Mouse (Mus musculus) limb, embryonic 15.5 days (tissue): ENCODE data around the gene Spint4. TPM values are rescaled to one million over a fixed set of nuclear protein-coding genes. Genes with fewer than 3 reads are reported as not detected.
A peak's percentile ranks its signal among the peaks of the same experiment; 100 is the strongest.

Experiments
- ATAC-seq: fragments of 200-750 bp; cut with Nextera tagmentation; 2 replicates; pipeline ENCODE4 v1.8.0; 2017; ENCODE audit warnings: low read depth, moderate TSS enrichment; ENCODE audit not compliant: insufficient number of reproducible peaks, low FRiP score, low TSS enrichment
- H3K27ac ChIP-seq: fragments of 300-500 bp; sonication (generic); 2 replicates; pipeline ENCODE4 v1.5.1; 2015; ENCODE audit warnings: moderate library complexity, mild to moderate bottlenecking, inconsistent platforms
- H3K27me3 ChIP-seq: fragments of 300-500 bp; sonication (generic); 2 replicates; pipeline ENCODE4 v1.6.1; 2015; ENCODE audit warnings: inconsistent platforms
- H3K36me3 ChIP-seq: fragments of 300-500 bp; sonication (generic); 2 replicates; pipeline ENCODE4 v1.6.1; 2015; ENCODE audit warnings: inconsistent platforms
- H3K4me1 ChIP-seq: fragments of 300-500 bp; sonication (generic); 2 replicates; pipeline ENCODE4 v1.6.1; 2015; ENCODE audit warnings: inconsistent platforms
- H3K4me2 ChIP-seq: fragments of 300-500 bp; sonication (generic); 2 replicates; pipeline ENCODE4 v1.6.1; 2015; ENCODE audit warnings: mild to moderate bottlenecking, inconsistent platforms
- H3K4me3 ChIP-seq: fragments of 300-500 bp; sonication (generic); 2 replicates; pipeline ENCODE4 v1.5.1; 2015; ENCODE audit warnings: mild to moderate bottlenecking, inconsistent platforms
- H3K9ac ChIP-seq: fragments of 300-500 bp; sonication (generic); 2 replicates; pipeline ENCODE4 v1.6.1; 2015; ENCODE audit warnings: inconsistent platforms
- H3K9me3 ChIP-seq: fragments of 300-500 bp; sonication (generic); 2 replicates; pipeline ENCODE4 v1.6.1; 2016; ENCODE audit warnings: inconsistent platforms
- WGBS: fragments of 180-500 bp; shearing (Covaris S2); methylation state at CpG from one replicate; pipeline ENCODE4 v1.1.7; 2015; 5-methylcytosine and 5-hydroxymethylcytosine counted together
- polyA plus RNA-seq: library from polyadenylated mRNA; unstranded; fragments of >200 nt; fragmentation: Nextera tagmentation; extraction: Ambion mirVana; gene quantifications from 2 replicates; pipeline ENCODE4 v1.2.1, GENCODE M21; 2015

Spint4 gene
- polyA plus RNA-seq, result not detected in 2 replicates

DNA sequence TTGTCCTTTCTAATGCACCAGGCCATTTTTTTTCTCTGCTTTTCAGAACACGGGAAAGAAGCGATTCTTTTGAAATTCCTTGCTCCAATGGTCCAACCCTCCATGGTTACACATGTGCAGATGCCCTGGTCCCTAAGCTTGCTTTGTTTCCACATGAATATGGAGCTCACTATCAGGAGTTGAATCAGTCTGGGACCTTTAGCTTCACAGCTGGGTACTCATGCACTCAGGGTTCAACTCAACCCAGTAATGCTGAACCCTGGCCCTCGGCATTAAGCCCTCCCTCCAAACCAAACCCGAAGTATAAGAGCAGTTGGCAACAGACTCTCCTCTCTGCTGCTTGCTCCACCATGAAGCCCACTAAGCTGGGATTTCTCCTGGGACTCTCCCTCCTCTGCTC, at the start of gene Spint4:
TSS of gene Spint4 (plus strand) at position 301 of the 400 bp plus-strand sequence.
- Histone ChIP-seq H3K27me3 (no peaks in the 10 kb centered on the region), H3K9me3 (no peaks in the 10 kb centered on the region), H3K4me2 (no peak within 1 kb of the TSS), H3K4me3 (no peak within 1 kb of the TSS), H3K36me3 (no peaks in the 10 kb centered on the region), H3K4me1 (no peaks in the 10 kb centered on the region), H3K9ac (no peak within 1 kb of the TSS), H3K27ac (no peak within 1 kb of the TSS)
- 78% methylated on average over 4 of the region's 4 CpGs for WGBS
- ATAC-seq, result no peak

DNA sequence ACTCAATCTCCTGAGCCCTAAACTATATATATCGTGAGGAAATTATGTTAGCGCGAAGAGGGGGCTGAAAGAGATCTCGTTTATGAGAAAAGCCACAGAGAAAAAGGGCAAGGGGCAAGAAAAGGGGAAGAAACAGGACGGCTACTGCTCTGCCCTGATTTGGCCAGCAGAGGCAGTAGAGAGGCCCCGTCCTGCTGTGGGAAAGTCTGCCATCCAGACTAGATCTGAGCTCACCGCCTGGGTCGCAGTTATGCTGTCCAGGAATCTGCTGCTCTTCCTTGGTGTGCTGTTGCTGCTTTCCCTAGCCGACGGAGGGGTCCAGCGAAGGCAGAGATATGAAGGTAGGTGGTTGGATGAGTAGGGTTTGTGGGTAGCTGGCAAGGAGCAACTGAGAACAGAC, 42.4 kb upstream of the Spint4 start, which contains the start of gene Wfdc10:
TSS of gene Wfdc10 (plus strand) at position 189 of the 400 bp plus-strand sequence.
- Histone ChIP-seq H3K27me3 (0 out of 2 replicates have a peak, but pooled peaks cover 4% of the 10 kb centered on the region), H3K27ac (no peak within 1 kb of the TSS), H3K9me3 (no peaks in the 10 kb centered on the region), H3K4me3 (no peak within 1 kb of the TSS), H3K9ac (no peak within 1 kb of the TSS), H3K36me3 (no peaks in the 10 kb centered on the region), H3K4me2 (no peak within 1 kb of the TSS), H3K4me1 (no peaks in the 10 kb centered on the region)
- no peak for ATAC-seq
- 17% methylated on average over 11 of the region's 11 CpGs for WGBS

DNA sequence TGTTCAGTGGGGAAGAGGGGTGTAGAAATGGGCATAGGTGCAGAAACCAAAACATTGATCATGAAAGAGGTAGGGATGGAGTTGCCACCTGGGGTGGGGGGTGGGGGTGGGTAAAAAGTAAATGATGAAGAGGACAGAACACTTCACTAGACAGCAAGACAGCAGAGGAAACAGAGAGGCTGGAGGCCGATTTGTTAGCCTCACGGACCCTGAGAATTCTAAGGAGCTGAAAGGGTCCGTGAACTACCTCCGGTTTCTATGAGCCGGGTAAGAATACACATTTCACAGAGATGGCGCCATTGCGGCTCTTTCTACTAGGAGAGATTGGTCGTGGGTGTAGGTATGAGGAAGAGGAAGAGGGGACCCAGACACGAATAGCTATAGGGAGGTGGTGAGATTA, 41.8 kb upstream of the Spint4 start, which contains the start of gene Wfdc9:
TSS of gene Wfdc9 (minus strand) at position 101 of the 400 bp plus-strand sequence.
- H3K9me3 ChIP-seq, result no peaks in the 10 kb centered on the region
- 80% methylated on average over 9 of the region's 9 CpGs for WGBS
- no peak for ATAC-seq

DNA sequence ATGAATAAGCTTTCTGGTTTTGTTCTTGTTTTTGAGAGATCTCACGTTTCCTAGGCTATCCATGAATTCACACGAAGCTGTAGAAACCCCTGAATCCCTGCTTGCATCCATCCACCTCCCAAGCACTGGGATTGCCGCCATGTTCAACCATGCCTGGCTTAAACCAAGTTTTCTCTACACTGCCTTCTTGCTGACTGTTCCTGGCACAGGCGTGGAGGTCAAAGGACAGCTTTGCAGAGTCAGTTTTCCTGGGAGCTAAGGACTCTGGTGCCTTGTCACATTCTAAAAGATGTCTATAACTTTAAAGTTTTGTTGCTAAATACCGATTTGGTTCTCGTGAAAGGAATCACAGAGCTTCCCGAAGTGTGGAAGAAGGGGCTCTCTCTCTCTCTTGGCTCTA, 33.5 kb upstream of the Spint4 start:
- H3K9ac ChIP-seq, result no peak overlapping the region
- ATAC-seq, result no peak
- WGBS, result 83% methylated on average over 7 of the region's 7 CpGs
- H3K36me3 ChIP-seq, result no peaks in the 10 kb centered on the region
- no peak overlapping the region for H3K4me2 ChIP-seq
- no peak overlapping the region for H3K4me3 ChIP-seq
- no peak overlapping the region for H3K27ac ChIP-seq
- H3K9me3 ChIP-seq, result no peaks in the 10 kb centered on the region
- H3K27me3 ChIP-seq, result no peaks in the 10 kb centered on the region
- no peaks in the 10 kb centered on the region for H3K4me1 ChIP-seq

More for the DNA sequence above, 41.8 kb upstream of the Spint4 start, which contains the start of gene Wfdc9:
- H3K27me3 ChIP-seq, result 0 out of 2 replicates have a peak, but pooled peaks cover 4% of the 10 kb centered on the region
- H3K4me2 ChIP-seq, result no peak within 1 kb of the TSS
- H3K9ac ChIP-seq, result no peak within 1 kb of the TSS
- no peaks in the 10 kb centered on the region for H3K4me1 ChIP-seq
- no peak within 1 kb of the TSS for H3K27ac ChIP-seq
- no peaks in the 10 kb centered on the region for H3K36me3 ChIP-seq
- no peak within 1 kb of the TSS for H3K4me3 ChIP-seq

DNA sequence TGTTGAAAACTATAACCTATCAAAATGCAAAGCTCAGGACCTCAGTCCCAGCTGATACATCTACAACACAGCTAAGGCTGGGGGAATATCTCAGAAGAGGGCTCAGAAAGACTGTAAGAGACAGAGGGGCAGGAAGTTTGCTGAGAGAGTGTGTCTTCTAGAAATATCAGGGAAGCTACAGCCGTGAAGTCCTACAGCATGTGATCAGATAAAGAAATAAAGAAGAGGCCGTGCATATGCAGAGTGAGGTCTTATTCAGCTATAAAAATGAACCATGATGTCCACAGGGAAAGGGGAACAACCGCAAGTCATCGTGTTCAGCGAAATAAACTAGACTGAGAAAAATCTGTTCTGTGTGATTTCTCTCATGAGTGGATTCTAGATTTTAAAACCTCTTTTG, 28.0 kb upstream of the Spint4 start:
- H3K4me2 ChIP-seq, result no peak overlapping the region
- no peaks in the 10 kb centered on the region for H3K27me3 ChIP-seq
- H3K27ac ChIP-seq, result no peak overlapping the region
- no peak overlapping the region for H3K4me3 ChIP-seq
- no peaks in the 10 kb centered on the region for H3K9me3 ChIP-seq
- no peak for ATAC-seq
- 82% methylated on average over 5 of the region's 5 CpGs for WGBS
- H3K4me1 ChIP-seq, result no peaks in the 10 kb centered on the region
- H3K36me3 ChIP-seq, result no peaks in the 10 kb centered on the region
- H3K9ac ChIP-seq, result no peak overlapping the region

DNA sequence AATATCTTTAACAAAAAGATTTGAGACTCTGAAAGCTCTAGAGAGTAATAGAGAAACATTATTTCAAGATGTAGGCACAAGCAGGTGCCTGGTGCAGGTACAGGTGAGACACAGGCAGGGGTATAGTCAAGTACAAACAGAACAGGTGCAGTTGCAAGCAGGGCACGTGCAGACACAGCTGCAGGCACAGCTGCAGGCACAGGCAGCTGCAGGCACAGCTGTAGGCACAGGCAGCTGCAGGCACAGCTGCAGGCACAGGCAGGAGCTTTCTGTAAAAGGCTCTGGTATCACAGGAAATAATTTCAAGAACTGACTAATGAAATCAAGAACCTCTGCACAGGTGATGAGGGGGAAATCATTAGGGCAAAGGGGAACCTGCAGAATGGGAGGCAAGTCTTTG, 27.4 kb upstream of the Spint4 start:
- Histone ChIP-seq H3K27me3 (no peaks in the 10 kb centered on the region), H3K9me3 (no peaks in the 10 kb centered on the region), H3K36me3 (no peaks in the 10 kb centered on the region), H3K4me3 (no peak overlapping the region), H3K4me2 (no peak overlapping the region), H3K4me1 (no peaks in the 10 kb centered on the region), H3K9ac (no peak overlapping the region), H3K27ac (no peak overlapping the region)
- 12% methylated on average over 1 of the region's 1 CpGs for WGBS
- ATAC-seq, result no peak

DNA sequence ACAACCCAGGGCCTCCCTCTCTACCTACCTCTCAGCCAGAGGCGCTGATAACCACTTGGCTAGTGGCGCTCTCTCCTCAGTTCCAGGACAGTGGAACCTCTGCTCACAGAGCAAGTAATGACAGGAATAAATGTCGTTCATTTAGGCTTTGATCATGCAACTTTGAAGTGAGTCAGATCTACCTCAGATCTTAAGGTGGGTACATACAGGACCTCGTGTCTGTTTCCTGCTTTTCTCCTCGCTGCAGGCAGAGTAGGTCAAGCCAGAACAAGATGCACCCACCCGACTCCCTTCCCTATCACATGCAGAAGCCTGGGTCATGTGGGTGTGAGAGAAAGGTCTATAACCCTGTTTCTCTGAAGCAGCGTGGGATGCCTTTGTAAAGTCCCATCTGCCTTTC, 24.3 kb upstream of the Spint4 start, which contains the start of gene Wfdc11:
TSS of gene Wfdc11 (minus strand) at position 101 of the 400 bp plus-strand sequence.
- H3K9me3 ChIP-seq, result no peaks in the 10 kb centered on the region
- H3K4me2 ChIP-seq, result no peak within 1 kb of the TSS
- H3K27ac ChIP-seq, result no peak within 1 kb of the TSS
- no peaks in the 10 kb centered on the region for H3K27me3 ChIP-seq
- no peak within 1 kb of the TSS for H3K4me3 ChIP-seq
- ATAC-seq, result no peak
- no peak within 1 kb of the TSS for H3K9ac ChIP-seq
- peaks cover 5% of the 10 kb centered on the region for H3K4me1 ChIP-seq
- H3K36me3 ChIP-seq, result no peaks in the 10 kb centered on the region
- 64% methylated on average over 7 of the region's 7 CpGs for WGBS

DNA sequence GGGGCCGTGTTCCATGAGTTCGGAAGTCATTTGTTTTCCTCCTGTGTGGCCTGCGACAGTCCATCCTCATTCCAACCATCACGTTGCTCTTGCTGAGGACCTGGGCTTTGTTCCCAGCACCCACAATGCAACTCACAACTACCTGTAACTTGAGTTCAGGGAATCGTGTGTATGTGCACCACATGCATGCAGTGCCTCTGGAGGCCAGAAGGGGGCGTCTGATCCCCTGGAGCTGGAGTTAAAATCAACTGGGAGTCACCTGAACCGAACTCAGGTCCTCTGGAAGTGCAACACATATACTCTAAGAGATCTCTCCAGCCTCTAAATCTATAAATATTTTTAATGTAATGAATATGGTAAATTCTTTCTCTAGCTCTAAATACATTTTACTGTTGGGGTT, 22.2 kb upstream of the Spint4 start:
- H3K4me1 ChIP-seq, result peaks cover 9% of the 10 kb centered on the region
- H3K27ac ChIP-seq, result no peak overlapping the region
- no peaks in the 10 kb centered on the region for H3K36me3 ChIP-seq
- H3K4me2 ChIP-seq, result no peak overlapping the region
- no peaks in the 10 kb centered on the region for H3K9me3 ChIP-seq
- H3K4me3 ChIP-seq, result no peak overlapping the region
- no peak for ATAC-seq
- WGBS, result 75% methylated on average over 7 of the region's 7 CpGs
- no peaks in the 10 kb centered on the region for H3K27me3 ChIP-seq
- no peak overlapping the region for H3K9ac ChIP-seq

DNA sequence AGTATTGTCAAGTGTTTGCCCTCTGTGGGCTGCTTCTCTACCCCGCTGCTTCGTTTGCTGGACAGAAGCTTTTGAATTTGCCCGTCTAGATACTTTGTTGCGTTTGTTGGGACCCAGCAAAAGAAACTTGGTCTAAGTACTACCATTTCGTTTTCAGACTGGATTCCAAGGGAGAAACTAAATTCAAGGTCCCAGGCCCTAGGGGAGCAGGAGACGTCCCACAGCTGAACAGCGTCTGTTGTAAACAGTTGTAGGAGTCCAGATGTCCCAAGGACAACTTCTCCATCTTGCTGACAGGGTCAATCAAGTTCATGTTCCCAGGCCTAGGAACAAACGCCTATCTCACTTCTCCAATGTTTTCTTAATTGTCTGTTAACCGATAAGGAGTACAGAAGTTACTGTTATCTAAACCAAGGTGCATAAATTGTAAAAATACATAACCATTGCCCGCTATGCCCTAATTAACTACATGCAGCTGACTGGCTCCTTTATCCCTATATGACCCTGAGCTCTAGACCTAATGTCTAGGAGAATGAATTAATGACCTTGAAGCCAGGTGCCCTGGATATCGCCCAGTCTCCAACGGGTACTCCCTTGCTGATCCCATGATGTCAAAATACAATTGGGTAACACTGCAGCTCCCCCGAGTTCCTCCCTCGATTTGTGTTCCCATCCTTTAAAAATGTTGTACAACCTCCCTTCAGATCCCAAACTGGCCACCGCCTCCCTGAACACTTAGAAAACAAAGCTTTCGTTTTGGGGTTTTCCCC, 21.2 kb upstream of the Spint4 start:
- 79% methylated on average over 16 of the region's 16 CpGs for WGBS
- Histone ChIP-seq H3K27me3 (no peaks in the 10 kb centered on the region), H3K4me3 (no peak overlapping the region), H3K9me3 (no peaks in the 10 kb centered on the region), H3K27ac (no peak overlapping the region), H3K9ac (no peak overlapping the region), H3K36me3 (no peaks in the 10 kb centered on the region), H3K4me2 (no peak overlapping the region), H3K4me1 (peaks cover 9% of the 10 kb centered on the region)
- no peak for ATAC-seq

DNA sequence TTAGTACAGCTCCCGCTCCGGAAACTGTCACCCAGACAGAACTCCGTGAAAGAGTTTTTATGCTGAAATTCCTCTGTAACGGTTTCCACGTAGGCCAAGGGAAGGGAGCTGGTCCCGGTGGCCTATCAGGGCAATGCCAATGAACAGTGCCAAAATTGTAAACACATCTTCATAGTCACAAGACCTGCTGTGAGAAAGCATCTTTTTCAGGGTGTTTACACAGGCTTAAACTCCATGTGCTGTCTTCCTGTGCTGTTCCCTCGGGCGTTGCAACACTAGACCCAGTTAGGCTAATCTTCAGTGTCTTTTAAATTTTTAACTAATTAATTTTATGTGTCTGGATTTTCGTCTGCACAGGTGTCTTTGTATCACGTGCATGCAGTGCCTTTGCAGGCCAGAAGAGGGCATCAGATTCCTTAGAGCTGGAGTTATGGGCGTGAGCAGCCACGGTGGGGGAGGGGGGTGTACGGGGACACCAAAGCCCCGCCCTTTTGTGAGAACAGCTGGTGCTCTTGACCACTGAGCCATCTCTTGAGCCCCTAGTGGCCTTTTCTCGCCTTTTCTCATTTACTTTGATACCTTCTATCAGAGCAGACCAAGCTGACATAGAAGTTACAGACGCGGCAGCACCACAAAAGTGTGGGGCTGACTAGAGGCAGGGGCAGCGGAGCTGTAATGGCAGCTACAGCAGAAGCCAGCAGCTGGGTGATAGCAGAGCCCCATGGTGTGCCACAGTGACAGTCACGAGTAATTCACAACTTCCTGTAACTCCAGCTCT, 19.3 kb upstream of the Spint4 start:
- Histone ChIP-seq H3K4me1 (peaks cover 9% of the 10 kb centered on the region), H3K27ac (no peak overlapping the region), H3K27me3 (no peaks in the 10 kb centered on the region), H3K9ac (no peak overlapping the region), H3K9me3 (no peaks in the 10 kb centered on the region), H3K4me3 (peak overlapping the region; percentile 32), H3K4me2 (peak overlapping the region; percentile 53), H3K36me3 (no peaks in the 10 kb centered on the region)
- ATAC-seq, result no peak
- 15% methylated on average over 19 of the region's 19 CpGs for WGBS

DNA sequence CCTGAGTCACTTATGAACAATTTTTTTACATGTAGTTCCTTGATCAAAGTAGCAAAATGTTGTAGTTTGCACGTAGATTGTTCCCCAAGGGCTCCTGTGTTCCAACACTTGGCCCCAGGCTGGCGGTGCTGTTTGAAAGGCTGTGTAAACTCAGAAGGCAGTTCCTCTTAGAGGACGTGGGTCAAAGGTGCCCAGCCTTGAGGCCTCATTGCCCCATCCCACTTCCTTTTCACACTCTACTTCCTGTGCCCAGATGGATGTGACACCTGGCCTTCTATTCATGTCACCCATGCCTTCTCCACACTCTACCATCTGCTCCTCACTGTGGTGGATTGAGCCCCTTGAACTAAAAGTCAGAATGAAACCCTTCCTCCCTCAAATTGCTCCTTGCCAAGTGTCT, 18.4 kb upstream of the Spint4 start:
- Histone ChIP-seq H3K27ac (no peak overlapping the region), H3K36me3 (no peaks in the 10 kb centered on the region), H3K9ac (no peak overlapping the region), H3K4me1 (peaks cover 9% of the 10 kb centered on the region), H3K27me3 (no peaks in the 10 kb centered on the region), H3K9me3 (no peaks in the 10 kb centered on the region), H3K4me2 (no peak overlapping the region), H3K4me3 (no peak overlapping the region)
- ATAC-seq, result no peak
- 32% methylated on average over 3 of the region's 3 CpGs for WGBS

DNA sequence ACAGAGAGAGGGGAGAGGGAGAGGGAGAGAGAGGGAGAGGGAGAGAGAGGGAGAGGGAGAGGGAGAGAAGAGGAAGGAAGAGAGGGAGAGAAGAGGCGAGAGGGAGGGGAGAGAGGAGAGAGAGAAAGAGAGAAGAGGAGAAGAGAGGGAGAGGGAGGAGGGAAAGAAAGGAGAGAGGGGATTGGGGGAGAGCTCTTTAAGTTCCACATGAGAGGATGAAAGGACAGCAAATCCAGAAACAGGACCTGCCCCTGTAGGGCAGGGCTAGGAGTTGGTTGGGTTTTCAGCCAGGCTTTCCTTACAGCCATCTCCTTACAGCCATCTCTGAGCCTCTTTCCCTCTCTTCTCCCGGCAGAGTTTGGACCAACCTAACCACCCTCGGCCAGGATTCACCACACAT, 13.5 kb upstream of the Spint4 start, which contains the start of gene Wfdc13:
TSS of gene Wfdc13 (plus strand) at position 301 of the 400 bp plus-strand sequence.
- H3K4me1 ChIP-seq, result no peaks in the 10 kb centered on the region
- H3K4me2 ChIP-seq, result no peak within 1 kb of the TSS
- no peak within 1 kb of the TSS for H3K27ac ChIP-seq
- H3K27me3 ChIP-seq, result no peaks in the 10 kb centered on the region
- H3K4me3 ChIP-seq, result no peak within 1 kb of the TSS
- H3K36me3 ChIP-seq, result no peaks in the 10 kb centered on the region
- WGBS, result 58% methylated on average over 3 of the region's 3 CpGs
- no peaks in the 10 kb centered on the region for H3K9me3 ChIP-seq
- ATAC-seq, result no peak
- no peak within 1 kb of the TSS for H3K9ac ChIP-seq
